ENCODE assay signal across 9 mouse cellular contexts in the genomic region with DNA sequence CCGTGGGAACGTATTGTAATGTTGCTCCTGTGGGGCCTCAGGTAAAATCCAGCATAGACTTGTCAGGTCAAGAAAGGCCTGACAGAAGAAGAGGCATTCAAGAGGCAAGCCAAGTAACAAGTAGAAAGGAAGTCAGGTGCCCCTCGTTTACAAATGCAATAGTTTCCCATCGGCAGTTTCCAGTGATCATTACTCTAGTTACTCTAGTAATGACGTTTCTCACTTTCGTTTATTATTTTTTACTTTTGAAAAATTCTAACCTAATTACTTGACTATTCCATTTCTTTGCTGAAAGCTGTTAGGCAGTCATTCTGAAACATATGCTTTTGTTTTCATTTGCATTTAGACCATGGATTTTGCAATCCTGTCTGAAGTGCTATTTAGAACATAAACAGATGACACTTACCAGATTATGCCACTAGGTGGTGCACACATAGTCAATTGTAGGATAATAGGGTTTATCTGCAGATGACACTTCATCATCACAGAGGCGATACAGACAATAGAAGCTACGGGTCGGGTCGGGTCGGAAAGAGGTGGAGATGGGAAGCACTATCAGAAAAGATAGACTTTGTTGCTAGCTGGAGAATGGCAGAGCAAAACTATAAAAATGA.
DNase-seq lines count a peak whose midpoint lies in the region; TF ChIP-seq lines count a peak whose summit lies in the region.
"Had no signal": no experiment of that assay in that cellular context is flagged by ENCODE, and none has a peak within 500 bp of the region (broad histone marks: within the 10 kb centered on the region; RNA-seq: fewer than 3 reads in every experiment).

No protein-coding gene starts in this region.

- H3K36me3 ChIP-seq in C2C12 (ENCODE audit: control insufficient read depth, insufficient read depth) = no peaks in the 10 kb centered on the region
- H3K36me3 ChIP-seq: embryonic facial prominence, embryonic 13.5 days; limb, embryonic 15.5 days had no signal

- no peaks in the 10 kb centered on the region for H3K27me3 ChIP-seq in C2C12 (ENCODE audit: control insufficient read depth, insufficient read depth, insufficient read length)
- H3K27me3 ChIP-seq: embryonic facial prominence, embryonic 13.5 days; limb, embryonic 15.5 days had no signal

- peak; percentile 72 for DNase-seq in kidney, adult 9 months
- DNase-seq in kidney, adult 18-20 months = no peak
- peak; percentile 35 for DNase-seq in MN1 (ENCODE audit: low spot score)
- DNase-seq in forelimb bud, embryonic 11.5 days (ENCODE audit: low read depth, low spot score) = peak; percentile 29
- peak; percentile 43 for DNase-seq in lung, postnatal 25 days (ENCODE audit: low spot score)
- DNase-seq in T-cell, adult 2 months (ENCODE audit: low spot score) = no peak

- no peak for TF ChIP-seq CTCF in C2C12 (IDR thresholded peaks at IDR 0.05; ENCODE audit: control insufficient read depth, insufficient read depth, insufficient read length)

- H3K79me3 ChIP-seq in C2C12 (ENCODE audit: low read depth) = no peaks in the 10 kb centered on the region

- H3K4me3 ChIP-seq in C2C12 (ENCODE audit: insufficient read depth, poor library complexity, severe bottlenecking) = no peak overlapping the region
- H3K4me3 ChIP-seq: embryonic facial prominence, embryonic 13.5 days; limb, embryonic 15.5 days had no signal

- H3K79me2 ChIP-seq in C2C12 (ENCODE audit: control insufficient read depth, insufficient read depth) = no peaks in the 10 kb centered on the region

- no peak overlapping the region for H3ac ChIP-seq in C2C12 (ENCODE audit: control insufficient read depth, insufficient read length, low read depth)

TF ChIP-seq in C2C12, 6 proteins besides CTCF, POLR2A, EP300 and RAD21:
- TF ChIP-seq MYOG (IDR thresholded peaks at IDR 0.05; ENCODE audit: control insufficient read depth, extremely low read depth, insufficient read length) = no peak
- TF ChIP-seq CEBPB (IDR thresholded peaks at IDR 0.05; ENCODE audit: low read depth) = peak; percentile 11

Comparison
In these comparisons a context has a peak if more than half of its experiments do, and no peak if none do; other contexts are left out.
1. DNase-seq: peak in kidney, adult 9 months (single experiment), MN1 (single experiment), forelimb bud, embryonic 11.5 days (single experiment) and lung, postnatal 25 days (single experiment); none in kidney, adult 18-20 months (single experiment) and T-cell, adult 2 months (single experiment).